Mouse (Mus musculus) embryonic facial prominence, embryonic 15.5 days (tissue): ENCODE data around the gene Pld4. TPM values are rescaled to one million over a fixed set of nuclear protein-coding genes. Genes with fewer than 3 reads are reported as not detected.

Experiments used
- ATAC-seq: fragments of 200-750 bp; cut with Nextera tagmentation; 2 replicates; pipeline ENCODE4 v1.8.0; 2017; ENCODE audit warnings: low read depth, moderate TSS enrichment; ENCODE audit not compliant: insufficient number of reproducible peaks, low FRiP score, low TSS enrichment
- H3K27ac ChIP-seq: fragments of 300-500 bp; sonication (generic); replicated peaks from 2 replicates; pipeline ENCODE4 v1.5.1; 2015; ENCODE audit warnings: mild to moderate bottlenecking, inconsistent platforms
- H3K27me3 ChIP-seq: fragments of 300-500 bp; sonication (generic); 2 replicates; pipeline ENCODE4 v1.6.1; 2015; ENCODE audit warnings: inconsistent platforms
- H3K36me3 ChIP-seq: fragments of 300-500 bp; sonication (generic); 2 replicates; pipeline ENCODE4 v1.6.1; 2015; ENCODE audit warnings: mild to moderate bottlenecking, inconsistent platforms
- H3K4me1 ChIP-seq: fragments of 300-500 bp; sonication (generic); 2 replicates; pipeline ENCODE4 v1.6.1; 2015; ENCODE audit warnings: inconsistent platforms
- H3K4me2 ChIP-seq: fragments of 300-500 bp; sonication (generic); replicated peaks from 2 replicates; pipeline ENCODE4 v1.6.1; 2015; ENCODE audit warnings: mild to moderate bottlenecking, inconsistent platforms
- H3K4me3 ChIP-seq: fragments of 300-500 bp; sonication (generic); replicated peaks from 2 replicates; pipeline ENCODE4 v1.5.1; 2015; ENCODE audit warnings: mild to moderate bottlenecking, inconsistent platforms
- H3K9ac ChIP-seq: fragments of 300-500 bp; sonication (generic); 2 replicates; pipeline ENCODE4 v1.6.1; 2015; ENCODE audit warnings: inconsistent platforms
- H3K9me3 ChIP-seq: fragments of 300-500 bp; sonication (generic); replicated peaks from 2 replicates; pipeline ENCODE4 v1.6.1; 2016; ENCODE audit warnings: inconsistent platforms
- WGBS: fragments of 180-500 bp; shearing (Covaris S2); methylation state at CpG from one replicate; pipeline ENCODE4 v1.1.7; 2015; 5-methylcytosine and 5-hydroxymethylcytosine counted together
- polyA plus RNA-seq: library from polyadenylated mRNA; unstranded; fragments of >200 nt; fragmentation: Nextera tagmentation; extraction: Ambion mirVana; gene quantifications from 2 replicates; pipeline ENCODE4 v1.2.1, GENCODE M21; 2015

Pld4 gene
- polyA plus RNA-seq, 1 experiment from 2014 or later: 13.4 TPM

DNA sequence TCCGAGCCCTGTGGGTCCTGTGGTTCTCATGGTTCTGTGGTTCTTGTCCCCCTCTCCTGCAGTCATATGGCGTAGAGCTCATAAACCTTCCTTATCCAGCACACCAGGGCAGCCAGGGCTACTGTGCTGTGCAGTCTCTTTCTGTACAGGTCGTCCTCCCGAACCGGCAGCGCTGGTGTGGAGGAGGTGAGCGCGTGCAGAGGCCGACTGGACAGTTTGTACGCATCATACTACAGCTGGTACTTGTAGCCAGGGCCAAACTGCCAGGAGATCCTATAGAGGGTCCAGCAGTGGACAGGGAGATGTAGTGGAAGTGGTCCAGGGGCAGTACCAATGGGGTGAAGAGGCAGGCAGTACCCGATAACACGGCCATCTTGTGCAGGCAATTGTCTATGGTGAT lies 9.5 kb upstream of the Pld4 start:
- WGBS: 87% methylated on average over 12 of the region's 12 CpGs
- no peak overlapping the region for H3K9ac ChIP-seq

DNA sequence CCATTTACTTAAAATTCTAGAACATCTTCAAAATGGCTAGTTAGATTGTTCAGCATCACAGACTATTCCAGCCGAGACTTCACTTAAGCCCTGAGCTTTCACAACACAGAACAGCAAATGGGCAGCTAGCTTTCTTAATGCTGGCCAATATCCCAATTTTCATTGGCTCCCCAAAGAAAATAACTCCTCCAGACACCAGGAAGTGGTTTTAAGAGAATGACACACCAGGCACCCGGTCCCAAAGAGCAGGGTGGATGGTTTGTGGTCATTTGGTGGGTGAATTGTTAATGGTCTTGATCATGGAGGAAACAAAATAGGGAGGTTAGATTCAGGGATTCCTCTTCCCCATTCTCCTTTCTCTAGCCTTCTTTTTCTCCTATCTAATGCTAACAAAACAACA lies 8.1 kb upstream of the Pld4 start:
- Histone ChIP-seq H3K27ac (no peak overlapping the region), H3K9ac (no peak overlapping the region), H3K27me3 (no peaks in the 10 kb centered on the region), H3K4me1 (peaks cover 2% of the 10 kb centered on the region), H3K4me3 (no peak overlapping the region), H3K9me3 (no peaks in the 10 kb centered on the region), H3K4me2 (no peak overlapping the region), H3K36me3 (no peaks in the 10 kb centered on the region)
- ATAC-seq: no peak
- 35% methylated on average over 2 of the region's 2 CpGs for WGBS

More for the DNA sequence above, 9.5 kb upstream of the Pld4 start:
- no peak overlapping the region for H3K4me3 ChIP-seq
- H3K4me1 ChIP-seq: peaks cover 13% of the 10 kb centered on the region
- H3K9me3 ChIP-seq: no peaks in the 10 kb centered on the region
- no peak overlapping the region for H3K27ac ChIP-seq
- no peak overlapping the region for H3K4me2 ChIP-seq
- H3K27me3 ChIP-seq: no peaks in the 10 kb centered on the region
- no peak for ATAC-seq
- no peaks in the 10 kb centered on the region; the same call in 1 of the 2 replicates for H3K36me3 ChIP-seq

DNA sequence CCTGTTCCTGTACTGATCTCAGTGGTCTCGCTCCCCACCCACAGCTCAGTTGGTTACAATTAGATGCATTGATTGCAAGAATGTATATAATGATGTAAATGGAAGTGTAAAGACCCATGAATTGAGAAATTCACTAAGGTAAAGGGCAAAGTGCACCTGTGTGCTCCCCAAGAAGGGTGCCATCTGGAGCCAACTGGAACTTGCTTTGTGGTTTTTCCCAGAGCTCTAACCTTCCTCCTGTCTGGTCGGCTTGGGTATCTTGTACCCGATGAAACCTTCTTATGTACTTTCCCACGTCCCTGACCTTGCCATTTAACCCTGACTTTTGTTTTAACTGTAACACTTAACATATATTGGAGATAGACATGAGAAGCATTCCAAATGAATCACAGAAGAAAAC lies 4.6 kb upstream of the Pld4 start:
- no peaks in the 10 kb centered on the region for H3K9me3 ChIP-seq
- no peak overlapping the region for H3K4me2 ChIP-seq
- ATAC-seq: no peak
- H3K4me3 ChIP-seq: no peak overlapping the region
- 62% methylated on average over 4 of the region's 4 CpGs for WGBS
- no peak overlapping the region for H3K27ac ChIP-seq
- H3K4me1 ChIP-seq: no peaks in the 10 kb centered on the region
- H3K36me3 ChIP-seq: no peaks in the 10 kb centered on the region
- no peaks in the 10 kb centered on the region for H3K27me3 ChIP-seq
- H3K9ac ChIP-seq: no peak overlapping the region

DNA sequence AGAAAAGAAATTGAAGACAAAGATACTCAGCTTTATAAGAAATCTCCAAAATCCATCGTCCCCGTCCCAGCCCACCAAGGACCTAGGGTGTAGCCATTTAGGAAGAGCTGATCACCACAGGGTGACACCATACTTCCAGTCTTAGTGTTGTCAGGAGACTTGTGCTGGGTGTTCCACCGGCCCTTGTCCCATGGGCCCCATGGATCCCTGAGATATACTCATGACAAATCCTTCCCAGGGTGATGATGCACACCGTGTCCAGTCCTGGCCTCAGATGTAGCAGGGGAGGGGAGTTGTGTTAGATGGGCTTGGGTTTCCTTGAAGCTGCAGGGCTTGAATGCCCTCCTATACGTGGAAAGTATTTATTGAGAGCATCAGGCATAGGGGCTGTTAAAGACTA lies 2.6 kb upstream of the Pld4 start:
- no peaks in the 10 kb centered on the region for H3K4me1 ChIP-seq
- WGBS: 88% methylated on average over 5 of the region's 5 CpGs
- H3K9me3 ChIP-seq: no peaks in the 10 kb centered on the region

DNA sequence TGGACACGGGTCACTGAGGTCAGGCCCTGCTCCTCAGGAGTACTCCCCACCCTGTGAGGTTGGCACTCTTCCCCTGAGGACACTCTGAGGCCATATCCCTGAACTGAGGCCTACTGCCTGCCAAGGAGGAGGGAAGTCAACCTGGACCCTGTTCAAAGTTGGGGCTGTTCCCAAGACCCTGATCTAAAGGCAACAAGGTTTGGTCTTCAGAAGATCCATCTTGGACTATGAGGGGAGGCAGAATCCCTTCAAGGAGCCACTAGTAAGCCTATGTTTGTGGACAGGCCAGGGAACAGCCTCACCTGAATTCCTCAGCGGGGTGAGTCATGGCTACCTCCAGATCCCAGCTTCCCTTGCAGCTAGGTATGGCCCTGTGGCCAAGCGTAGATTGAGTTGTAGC lies 984 bp upstream of the Pld4 start:
- ATAC-seq: no peak
- Histone ChIP-seq H3K9me3 (no peaks in the 10 kb centered on the region), H3K4me3 (no peak overlapping the region), H3K27me3 (no peaks in the 10 kb centered on the region), H3K9ac (no peak overlapping the region), H3K4me1 (no peaks in the 10 kb centered on the region), H3K4me2 (no peak overlapping the region), H3K27ac (no peak overlapping the region), H3K36me3 (no peaks in the 10 kb centered on the region)
- 86% methylated on average over 3 of the region's 3 CpGs for WGBS

More for the DNA sequence above, 2.6 kb upstream of the Pld4 start:
- H3K4me2 ChIP-seq: no peak overlapping the region
- H3K4me3 ChIP-seq: no peak overlapping the region
- H3K36me3 ChIP-seq: no peaks in the 10 kb centered on the region
- no peak overlapping the region for H3K9ac ChIP-seq
- no peak overlapping the region for H3K27ac ChIP-seq
- H3K27me3 ChIP-seq: no peaks in the 10 kb centered on the region
- no peak for ATAC-seq

DNA sequence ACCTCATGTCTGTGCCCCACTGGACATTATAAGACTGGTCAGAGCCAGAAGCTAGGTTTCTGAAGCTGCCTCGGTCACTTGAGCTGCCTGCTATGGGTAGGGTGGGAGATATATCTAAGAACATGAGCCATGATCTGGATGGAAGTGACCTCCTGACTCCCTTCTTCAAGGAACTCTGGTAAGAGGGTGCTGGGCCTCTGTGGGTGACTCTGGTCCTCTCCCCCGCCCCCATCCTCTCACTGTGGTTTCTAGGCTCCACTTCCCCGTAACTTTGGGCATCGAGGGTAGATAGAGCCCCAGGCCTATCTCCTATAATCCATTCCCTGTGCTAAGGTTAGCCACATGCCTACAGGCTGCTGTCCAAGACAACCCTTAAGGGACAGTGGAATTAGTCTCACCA lies 956 bp downstream of the Pld4 start:
- H3K27ac ChIP-seq: no peak overlapping the region
- no peaks in the 10 kb centered on the region for H3K27me3 ChIP-seq
- ATAC-seq: no peak

DNA sequence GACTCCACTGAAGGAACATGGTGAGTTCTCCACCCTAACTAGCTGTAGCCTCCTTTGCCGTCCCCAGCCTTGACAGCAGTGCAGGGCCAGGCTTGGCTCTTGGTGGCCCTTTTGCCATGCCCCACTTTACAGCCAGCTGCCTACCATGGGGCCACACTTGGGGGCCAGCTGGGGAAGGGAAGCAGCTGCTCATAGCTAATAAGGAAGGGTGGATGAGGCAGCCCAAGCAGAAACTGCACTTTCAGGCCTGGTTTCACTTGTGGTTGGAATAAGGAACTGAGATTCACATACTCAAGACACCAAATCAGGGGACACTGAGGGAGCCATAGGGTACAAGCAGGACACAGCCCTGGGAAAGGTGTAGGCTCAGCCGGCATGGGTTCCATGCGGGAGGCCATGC lies 1.6 kb downstream of the Pld4 start:
- ATAC-seq: no peak
- Histone ChIP-seq H3K36me3 (no peaks in the 10 kb centered on the region), H3K27ac (no peak overlapping the region), H3K27me3 (no peaks in the 10 kb centered on the region), H3K4me1 (no peaks in the 10 kb centered on the region), H3K9me3 (no peaks in the 10 kb centered on the region), H3K4me3 (no peak overlapping the region), H3K9ac (no peak overlapping the region), H3K4me2 (no peak overlapping the region)
- WGBS: 81% methylated on average over 3 of the region's 3 CpGs

More for the DNA sequence above, 956 bp downstream of the Pld4 start:
- WGBS: 83% methylated on average over 4 of the region's 4 CpGs
- Histone ChIP-seq H3K9ac (no peak overlapping the region), H3K4me3 (no peak overlapping the region), H3K4me2 (no peak overlapping the region), H3K9me3 (no peaks in the 10 kb centered on the region), H3K4me1 (no peaks in the 10 kb centered on the region), H3K36me3 (no peaks in the 10 kb centered on the region)

DNA sequence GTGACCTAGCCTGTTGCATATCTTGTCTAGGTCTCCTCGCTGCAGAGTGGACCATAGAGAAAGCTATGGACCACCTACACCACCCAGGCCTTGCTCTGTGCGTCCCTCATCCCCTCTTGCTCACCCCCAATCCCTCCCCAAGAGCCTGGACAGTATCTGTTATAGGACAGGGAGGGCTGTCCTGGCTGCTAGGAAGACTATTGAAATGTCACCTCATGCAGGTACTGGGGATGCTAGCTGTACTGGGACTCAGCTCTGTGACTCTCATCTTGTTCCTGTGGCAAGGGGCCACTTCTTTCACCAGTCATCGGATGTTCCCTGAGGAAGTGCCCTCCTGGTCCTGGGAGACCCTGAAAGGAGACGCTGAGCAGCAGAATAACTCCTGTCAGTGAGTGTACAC lies 2.7 kb downstream of the Pld4 start:
- H3K4me3 ChIP-seq: no peak overlapping the region
- no peaks in the 10 kb centered on the region for H3K9me3 ChIP-seq
- no peak overlapping the region for H3K9ac ChIP-seq
- no peaks in the 10 kb centered on the region for H3K4me1 ChIP-seq
- no peak overlapping the region for H3K4me2 ChIP-seq
- no peaks in the 10 kb centered on the region for H3K27me3 ChIP-seq
- ATAC-seq: no peak
- H3K27ac ChIP-seq: no peak overlapping the region
- no peaks in the 10 kb centered on the region for H3K36me3 ChIP-seq
- WGBS: 75% methylated on average over 4 of the region's 4 CpGs

DNA sequence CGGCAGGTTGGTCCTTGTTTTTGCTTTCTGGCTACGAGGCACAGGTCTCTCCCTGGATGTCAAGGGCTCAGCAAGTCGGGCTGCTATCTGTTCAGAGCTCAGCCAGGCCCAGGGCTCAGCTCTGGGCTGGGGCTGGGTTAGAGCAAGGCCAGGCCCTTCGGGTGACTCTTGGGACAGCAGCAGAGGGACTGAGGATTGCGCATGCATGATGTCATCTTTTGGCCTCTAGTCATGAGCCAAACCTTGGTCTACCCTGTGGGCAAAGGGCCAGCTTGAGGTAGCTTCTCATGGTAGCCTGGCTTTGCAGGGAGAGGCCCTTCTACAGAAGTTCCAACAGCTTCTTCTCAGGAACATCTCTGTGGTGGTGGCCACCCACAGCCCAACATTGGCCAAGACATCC lies 3.7 kb downstream of the Pld4 start:
- Histone ChIP-seq H3K36me3 (no peaks in the 10 kb centered on the region), H3K4me1 (no peaks in the 10 kb centered on the region), H3K4me2 (no peak overlapping the region), H3K9ac (no peak overlapping the region), H3K9me3 (no peaks in the 10 kb centered on the region), H3K4me3 (no peak overlapping the region), H3K27ac (no peak overlapping the region), H3K27me3 (no peaks in the 10 kb centered on the region)
- no peak for ATAC-seq
- 86% methylated on average over 5 of the region's 5 CpGs for WGBS

DNA sequence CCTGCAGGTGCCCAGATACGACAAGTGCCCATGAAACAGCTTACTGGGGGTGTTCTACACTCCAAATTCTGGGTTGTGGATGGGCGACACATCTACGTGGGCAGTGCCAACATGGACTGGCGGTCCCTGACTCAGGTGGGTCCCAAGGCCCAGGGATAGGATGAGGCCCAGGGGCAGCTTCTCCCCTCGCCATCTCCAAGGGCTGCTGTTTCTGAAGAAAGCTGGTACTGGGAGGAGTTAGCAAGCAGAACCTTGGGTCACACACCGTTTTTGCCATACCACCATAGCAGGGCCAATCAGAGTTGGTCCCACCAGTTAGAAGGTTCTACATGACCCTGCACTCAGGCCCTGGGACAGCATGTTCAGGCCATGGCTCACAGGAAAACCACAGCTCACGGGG lies 4.5 kb downstream of the Pld4 start:
- Histone ChIP-seq H3K4me1 (no peaks in the 10 kb centered on the region), H3K9me3 (no peaks in the 10 kb centered on the region), H3K36me3 (no peaks in the 10 kb centered on the region), H3K9ac (no peak overlapping the region), H3K27ac (no peak overlapping the region), H3K4me2 (no peak overlapping the region), H3K27me3 (no peaks in the 10 kb centered on the region), H3K4me3 (no peak overlapping the region)
- 87% methylated on average over 7 of the region's 7 CpGs for WGBS
- ATAC-seq: no peak

DNA sequence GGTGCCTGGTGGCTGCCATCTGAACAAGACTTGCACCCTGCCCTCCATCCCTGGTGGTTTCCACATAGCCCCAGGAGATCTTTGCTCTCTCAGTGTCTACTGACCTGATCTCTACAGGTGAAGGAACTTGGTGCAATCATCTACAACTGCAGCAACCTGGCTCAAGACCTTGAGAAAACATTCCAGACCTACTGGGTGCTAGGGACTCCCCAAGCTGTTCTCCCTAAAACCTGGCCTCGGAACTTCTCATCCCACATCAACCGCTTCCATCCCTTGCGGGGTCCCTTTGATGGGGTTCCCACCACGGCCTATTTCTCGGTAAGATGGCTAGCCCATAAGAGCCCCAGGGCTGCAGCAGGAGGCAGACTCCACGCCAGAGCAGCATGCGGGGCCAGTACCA lies 6.1 kb downstream of the Pld4 start:
- Histone ChIP-seq H3K27ac (no peak overlapping the region), H3K9ac (no peak overlapping the region), H3K9me3 (no peaks in the 10 kb centered on the region), H3K36me3 (no peaks in the 10 kb centered on the region), H3K4me3 (no peak overlapping the region), H3K4me2 (no peak overlapping the region), H3K27me3 (no peaks in the 10 kb centered on the region), H3K4me1 (no peaks in the 10 kb centered on the region)
- WGBS: 87% methylated on average over 7 of the region's 7 CpGs
- ATAC-seq: no peak

DNA sequence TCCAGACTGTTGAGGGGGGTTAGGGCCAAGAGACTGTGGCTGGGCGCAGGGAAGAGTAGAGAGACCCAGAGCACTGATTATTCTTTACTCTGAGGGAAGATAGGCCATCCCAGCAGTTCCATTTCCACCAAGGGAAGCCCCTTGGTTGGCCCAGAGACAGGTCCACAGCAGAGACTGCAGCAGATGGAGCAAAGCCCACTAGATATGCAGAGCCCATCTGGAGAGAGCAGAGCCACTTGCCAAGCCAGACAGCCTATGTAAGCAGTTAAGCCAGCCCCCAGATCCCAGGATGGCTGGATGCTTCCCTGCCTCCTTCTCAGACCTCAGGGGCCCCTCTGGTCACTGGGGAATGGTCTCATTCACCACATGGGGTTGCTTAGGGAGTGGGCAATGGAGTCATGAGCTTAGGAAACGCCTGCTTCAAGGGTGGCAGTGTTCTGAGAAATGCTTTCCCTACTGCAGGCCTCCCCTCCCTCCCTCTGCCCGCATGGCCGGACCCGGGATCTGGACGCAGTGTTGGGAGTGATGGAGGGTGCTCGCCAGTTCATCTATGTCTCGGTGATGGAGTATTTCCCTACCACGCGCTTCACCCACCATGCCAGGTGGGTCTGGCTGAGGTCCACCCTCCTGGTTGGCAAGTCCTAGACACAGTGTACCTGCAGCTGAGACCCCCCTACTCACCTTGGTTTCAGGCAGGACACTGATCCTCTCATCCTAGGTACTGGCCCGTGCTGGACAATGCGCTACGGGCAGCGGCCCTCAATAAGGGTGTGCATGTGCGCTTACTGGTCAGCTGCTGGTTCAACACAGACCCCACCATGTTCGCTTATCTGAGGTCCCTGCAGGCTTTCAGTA lies 6.8 kb downstream of the Pld4 start:
- H3K27ac ChIP-seq: no peak overlapping the region
- no peaks in the 10 kb centered on the region for H3K27me3 ChIP-seq
- H3K36me3 ChIP-seq: no peaks in the 10 kb centered on the region
- WGBS: 91% methylated on average over 16 of the region's 16 CpGs
- no peak overlapping the region for H3K4me2 ChIP-seq
- H3K4me3 ChIP-seq: no peak overlapping the region
- no peak for ATAC-seq
- no peak overlapping the region for H3K9ac ChIP-seq
- H3K9me3 ChIP-seq: no peaks in the 10 kb centered on the region
- H3K4me1 ChIP-seq: no peaks in the 10 kb centered on the region
